Mouse (Mus musculus): ENCODE results near the gene Rfc1.
"Not testable (repeated sequence)": the region's sequence is repeated elsewhere in the genome, so short reads cannot be mapped to it uniquely, and the experiment has no call there.

Gene Rfc1

GRCm38 (mm10) chr5:65299623-65300022 lies 35.8 kb downstream of the Rfc1 start:
- not testable (repeated sequence) for DNase-seq (ENCODE audit: low spot score)

GRCm38 (mm10) chr5:65298167-65298950 lies 37.1 kb downstream of the Rfc1 start:
- no peak for DNase-seq (ENCODE audit: low spot score)

GRCm38 (mm10) chr5:65294270-65294669 lies 41.2 kb downstream of the Rfc1 start:
- DNase-seq (ENCODE audit: low spot score), result no peak

- no peak for DNase-seq (ENCODE audit: low spot score)
Measured at GRCm38 (mm10) chr5:65293627-65294026, 41.8 kb downstream of the Rfc1 start.

GRCm38 (mm10) chr5:65289009-65289408 lies 46.5 kb downstream of the Rfc1 start:
- not testable (repeated sequence) for DNase-seq (ENCODE audit: low spot score)

GRCm38 (mm10) chr5:65287751-65288701 lies 47.4 kb downstream of the Rfc1 start:
- DNase-seq (ENCODE audit: low spot score), result no peak

- no peak for DNase-seq (ENCODE audit: low spot score)
Measured at GRCm38 (mm10) chr5:65284171-65284570, 51.3 kb downstream of the Rfc1 start.

GRCm38 (mm10) chr5:65281216-65281615 lies 54.3 kb downstream of the Rfc1 start:
- DNase-seq (ENCODE audit: low spot score), result no peak

GRCm38 (mm10) chr5:65279133-65279651 lies 56.3 kb downstream of the Rfc1 start:
- DNase-seq (ENCODE audit: low spot score), result no peak

GRCm38 (mm10) chr5:65273966-65274365 lies 61.5 kb downstream of the Rfc1 start:
- no peak for DNase-seq (ENCODE audit: low spot score)

- DNase-seq (ENCODE audit: low spot score), result no peak
Measured at GRCm38 (mm10) chr5:65257910-65258505, 77.5 kb downstream of the Rfc1 start.

- DNase-seq (ENCODE audit: low spot score), result no peak
Measured at GRCm38 (mm10) chr5:65250185-65250855, 85.2 kb downstream of the Rfc1 start.

- DNase-seq (ENCODE audit: low spot score), result no peak
Measured at GRCm38 (mm10) chr5:65247296-65247695, 88.2 kb downstream of the Rfc1 start.

GRCm38 (mm10) chr5:65242740-65243139 lies 92.7 kb downstream of the Rfc1 start:
- no peak for DNase-seq (ENCODE audit: low spot score)

GRCm38 (mm10) chr5:65231289-65232003 lies 104.0 kb downstream of the Rfc1 start:
- DNase-seq (ENCODE audit: low spot score), result no peak

- DNase-seq (ENCODE audit: low spot score), result no peak
Measured at GRCm38 (mm10) chr5:65224056-65224455, 111.4 kb downstream of the Rfc1 start.

- DNase-seq (ENCODE audit: low spot score), result no peak
Measured at GRCm38 (mm10) chr5:65221037-65221436, 114.4 kb downstream of the Rfc1 start.

GRCm38 (mm10) chr5:65217305-65218269 lies 117.9 kb downstream of the Rfc1 start:
- no peak for DNase-seq (ENCODE audit: low spot score)

- no peak for DNase-seq (ENCODE audit: low spot score)
Measured at GRCm38 (mm10) chr5:65213321-65213720, 122.1 kb downstream of the Rfc1 start.
